ENCODE assay signal across 15 mouse cellular contexts in genomic region chr5:24284145-24284544, GRCm38 (mm10).
"Had no signal": no experiment of that assay in that cellular context is flagged by ENCODE, and none has a peak within 500 bp of the region (broad histone marks: within the 10 kb centered on the region; RNA-seq: fewer than 3 reads in every experiment).

No protein-coding gene starts in this region.

- H3K4me1 ChIP-seq: limb, embryonic 10.5 days; liver, embryonic 15.5 days; neural tube, embryonic 15.5 days; stomach, embryonic 15.5 days had no signal

- H3K9me3 ChIP-seq: limb, embryonic 10.5 days; liver, embryonic 15.5 days; midbrain, embryonic 13.5 days; neural tube, embryonic 15.5 days; stomach, embryonic 15.5 days had no signal

- H3K9ac ChIP-seq: liver, embryonic 15.5 days; midbrain, embryonic 13.5 days; neural tube, embryonic 15.5 days; stomach, embryonic 15.5 days had no signal

- ATAC-seq: lung, postnatal 0 days; midbrain, embryonic 13.5 days had no signal

- H3K27me3 ChIP-seq: midbrain, embryonic 13.5 days; neural tube, embryonic 15.5 days; stomach, embryonic 15.5 days had no signal

- H3K36me3 ChIP-seq: limb, embryonic 10.5 days; liver, embryonic 15.5 days; midbrain, embryonic 13.5 days; neural tube, embryonic 15.5 days; stomach, embryonic 15.5 days had no signal

- H3K27ac ChIP-seq: kidney, postnatal 0 days; layer of hippocampus, adult 2 months; limb, embryonic 10.5 days; liver, embryonic 15.5 days; midbrain, embryonic 13.5 days; neural tube, embryonic 15.5 days; stomach, embryonic 15.5 days had no signal

- H3K4me2 ChIP-seq: liver, embryonic 11.5 days; liver, embryonic 15.5 days; midbrain, embryonic 13.5 days; neural tube, embryonic 15.5 days; stomach, embryonic 15.5 days had no signal

- H3K4me3 ChIP-seq: layer of hippocampus, adult 2 months; limb, embryonic 10.5 days; liver, embryonic 15.5 days; midbrain, embryonic 13.5 days; neural tube, embryonic 15.5 days; stomach, embryonic 15.5 days had no signal

- DNase-seq: kidney, adult 9 months; kidney, postnatal 4 days; lung, adult 2 months; lung, postnatal 36 days; right cerebral cortex, postnatal 4 days; thymus, postnatal 4 days had no signal
